Mouse (Mus musculus) brain, embryonic 14.5 days (tissue): ENCODE measurements around the gene BC030499.

Experiments
- CTCF ChIP-seq: fragments of 200-500 bp; IDR thresholded peaks from 2 replicates; pipeline ENCODE4 v1.5.1; 2012; ENCODE audit warnings: inconsistent platforms, mild to moderate bottlenecking, moderate library complexity, borderline replicate concordance; ENCODE audit not compliant: insufficient read depth, insufficient read length; ENCODE audit errors: extremely low read depth
- POLR2A ChIP-seq: fragments of 200-500 bp; IDR thresholded peaks from 2 replicates; pipeline ENCODE4 v1.6.1; 2012; ENCODE audit warnings: mild to moderate bottlenecking, inconsistent platforms, borderline replicate concordance; ENCODE audit not compliant: poor library complexity, insufficient read depth, insufficient read length, severe bottlenecking; ENCODE audit errors: extremely low read depth

DNA sequence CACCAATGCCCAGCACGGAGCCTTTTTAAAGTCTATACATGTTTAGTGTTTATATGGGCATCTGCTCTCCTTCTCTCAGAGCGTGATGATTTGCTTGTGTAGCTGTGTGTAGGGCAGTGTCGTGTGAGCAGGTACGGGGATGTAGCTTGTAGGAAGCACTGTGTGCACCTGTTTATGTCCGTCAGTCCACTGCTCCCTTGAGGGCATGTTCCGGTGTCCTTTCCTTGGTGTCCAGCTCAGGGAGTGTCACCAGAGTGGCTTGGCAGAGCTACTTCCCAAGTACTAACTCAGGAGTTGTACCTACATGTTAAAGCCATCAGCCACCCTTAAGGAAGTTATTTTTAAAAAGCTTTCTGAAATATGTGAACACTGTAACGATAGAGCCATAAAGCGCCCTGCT is 46.4 kb downstream of the BC030499 start:
- TF ChIP-seq CTCF (no peak), POLR2A (no peak)
